Mouse (Mus musculus) CH12.LX (cell line): ENCODE data around the gene Ddn. TPM values are rescaled to one million over a fixed set of nuclear protein-coding genes. Genes with fewer than 3 reads are reported as not detected.
"Not testable (repeated sequence)": the region's sequence is repeated elsewhere in the genome, so short reads cannot be mapped to it uniquely, and the experiment has no call there.

Experiments
- DNase-seq: peaks from one replicate; pipeline ENCODE4 v3.0.0-alpha.2; 2013; ENCODE audit errors: extremely low read depth
- H3K27ac ChIP-seq: 2 replicates; pipeline ENCODE4 v1.5.1; 2012; ENCODE audit warnings: low read depth, mild to moderate bottlenecking, control low read depth, moderate library complexity; ENCODE audit not compliant: insufficient read depth
- H3K27me3 ChIP-seq: replicated peaks from 2 replicates; pipeline ENCODE3; 2012; ENCODE audit warnings: inconsistent platforms
- H3K36me3 ChIP-seq, 2 experiments: replicated peaks in 1 of 2; 2 replicates each; pipeline versions ENCODE3 to v1.6.1; 2012; ENCODE audit warnings: inconsistent platforms in 1 of 2, low read length in 1 of 2, mild to moderate bottlenecking in 1 of 2, mixed read lengths in 1 of 2, moderate library complexity in 1 of 2; ENCODE audit not compliant: control insufficient read depth in 1 of 2, insufficient read depth in 1 of 2
- H3K4me1 ChIP-seq, 2 experiments: 2 replicates each; pipeline ENCODE4 v1.6.1; 2012; ENCODE audit warnings: inconsistent platforms in 1 of 2, moderate library complexity in 1 of 2; ENCODE audit not compliant: insufficient read depth in 2 of 2, control insufficient read depth in 1 of 2
- H3K4me2 ChIP-seq: 2 replicates; pipeline ENCODE4 v1.6.1; 2012; ENCODE audit warnings: low read depth, mild to moderate bottlenecking, control low read depth; ENCODE audit not compliant: poor library complexity, insufficient read depth, severe bottlenecking
- H3K4me3 ChIP-seq, 3 experiments: fragments of 150-350 bp in 1 of 3; sonication (generic) in 1 of 3; replicated peaks in 1 of 3; 2 replicates each; pipeline versions ENCODE3 to v1.5.1; 2011 to 2012; ENCODE audit warnings: low read depth in 2 of 3, low read length in 2 of 3, mild to moderate bottlenecking in 2 of 3, moderate library complexity in 2 of 3, control low read depth in 1 of 3, improper control_type of control experiment in 1 of 3, inconsistent platforms in 1 of 3, mixed read lengths in 1 of 3; ENCODE audit not compliant: poor library complexity in 1 of 3
- H3K79me2 ChIP-seq: replicated peaks from 2 replicates; pipeline ENCODE4 v1.6.1; 2012; ENCODE audit warnings: mild to moderate bottlenecking, moderate library complexity; ENCODE audit not compliant: control insufficient read depth, poor library complexity, insufficient read depth, severe bottlenecking; ENCODE audit errors: extremely low read depth
- H3K9ac ChIP-seq: 2 replicates; pipeline ENCODE4 v1.6.1; 2012; ENCODE audit warnings: low read depth, mild to moderate bottlenecking, control low read depth, moderate library complexity; ENCODE audit not compliant: insufficient read depth
- H3K9me3 ChIP-seq: replicated peaks from 2 replicates; pipeline ENCODE3; 2012; ENCODE audit warnings: low read length, inconsistent platforms, mixed read lengths
- CHD2 ChIP-seq: IDR thresholded peaks from 2 replicates; pipeline ENCODE4 v1.6.1; 2011; ENCODE audit warnings: low read length, improper control_type of control experiment
- CTCF ChIP-seq, 2 experiments: IDR thresholded peaks in 1 of 2; conservative IDR thresholded peaks in 1 of 2; 2 replicates each; pipeline ENCODE4 v1.5.1; 2011 to 2012; ENCODE audit warnings: low read depth in 2 of 2, low read length in 2 of 2, improper control_type of control experiment in 1 of 2, inconsistent platforms in 1 of 2, mild to moderate bottlenecking in 1 of 2, moderate library complexity in 1 of 2
- E2F4 ChIP-seq: IDR thresholded peaks from 2 replicates; pipeline ENCODE4 v1.6.1; 2011; ENCODE audit warnings: low read depth, low read length, improper control_type of control experiment; ENCODE audit not compliant: insufficient replicate concordance
- ELF1 ChIP-seq: IDR thresholded peaks from 2 replicates; pipeline ENCODE4 v1.6.1; 2014; ENCODE audit warnings: low read depth, mild to moderate bottlenecking, inconsistent platforms, low read length, improper control_type of control experiment
- MAFK ChIP-seq: IDR thresholded peaks from 2 replicates; pipeline ENCODE4 v1.6.1; 2011; ENCODE audit warnings: low read length, improper control_type of control experiment; ENCODE audit not compliant: insufficient replicate concordance
- PAX5 ChIP-seq: IDR thresholded peaks from 2 replicates; pipeline ENCODE4 v1.6.1; 2012; ENCODE audit warnings: low read length, inconsistent platforms, mixed read lengths
- POLR2A ChIP-seq: IDR thresholded peaks from 2 replicates; pipeline ENCODE4 v1.6.1; 2011; ENCODE audit warnings: low read depth, mild to moderate bottlenecking, improper control_type of control experiment, low read length
- TCF12 ChIP-seq: IDR thresholded peaks from 2 replicates; pipeline ENCODE4 v1.6.1; 2014; ENCODE audit warnings: low read depth, mild to moderate bottlenecking, inconsistent platforms, low read length, improper control_type of control experiment
- USF2 ChIP-seq: conservative IDR thresholded peaks from 2 replicates; pipeline ENCODE4 v1.6.1; 2011; ENCODE audit warnings: low read depth, low read length, improper control_type of control experiment
- ZNF384 ChIP-seq: IDR thresholded peaks from 2 replicates; pipeline ENCODE4 v1.6.1; 2012; ENCODE audit warnings: low read depth, low read length, improper control_type of control experiment, inconsistent platforms
- dilution Hi-C: fragments of 300-500 bp; cut with MboI; formaldehyde crosslinking; loops from 2 replicates; pipeline ENCODE4 v1.14.3; 2020; ENCODE audit warnings: low sequenced_read_pairs; ENCODE audit not compliant: extremely low pct_unique_long_range_greater_than_20kb, extremely low pct_ligation_motif_present
- in situ Hi-C: fragments of 300-500 bp; cut with MboI; formaldehyde crosslinking; loops from 3 replicates; pipeline ENCODE4 v1.14.3; 2019; ENCODE audit warnings: low sequenced_read_pairs, low pct_ligation_motif_present, low pct_unique_long_range_greater_than_20kb, mixed read lengths
- polyA plus RNA-seq: library from polyadenylated mRNA; unstranded; fragments of >175 nt; gene quantifications from 2 replicates; pipeline ENCODE4 v1.2.1, GENCODE M21; 2012; ENCODE audit warnings: low read depth; ENCODE audit not compliant: insufficient read length
- total RNA-seq, 2 experiments: library from RNA; depleted of rRNA; stranded (reverse); fragments of 300-350 nt in 1 of 2; fragments of >200 nt in 1 of 2; gene quantifications; 2 replicates each; pipeline ENCODE4 v1.2.3; 2012 to 2014

Ddn gene
- total and polyA plus RNA-seq, 3 experiments, result 0.04 TPM; not detected in 2

DNA sequence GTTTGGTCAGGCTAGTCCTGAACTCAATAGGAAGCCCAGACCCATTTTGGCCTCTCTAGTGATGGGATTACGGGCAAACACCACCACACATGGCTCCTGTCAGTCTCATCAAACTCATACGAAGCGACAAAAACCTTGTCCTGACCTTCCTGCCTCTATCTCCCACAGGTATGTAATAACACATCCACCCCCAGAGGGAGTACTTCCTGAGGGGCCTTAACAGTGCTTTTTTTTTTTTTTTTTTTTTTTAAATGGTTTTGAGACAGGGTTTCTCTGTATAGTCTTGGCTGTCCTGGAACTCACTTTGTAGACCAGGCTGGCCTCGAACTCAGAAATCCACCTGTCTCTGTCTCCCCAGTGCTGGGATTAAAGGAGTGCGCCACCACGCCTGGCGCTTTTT, 8.9 kb upstream of the Ddn start:
- H3K4me1 ChIP-seq, result no peaks in the 10 kb centered on the region
- no peak overlapping the region for H3K27ac ChIP-seq
- TF ChIP-seq CTCF (conservative IDR thresholded peaks at IDR 0.05 in 1 of 2, IDR thresholded peaks at IDR 0.05 in 1 of 2; ENCODE audit: low read depth in 2 of 2, low read length in 2 of 2) (peak in 1 of 2 experiments; percentile 17; a peak in 2 of 4 replicates), ELF1 (no peak), ZNF384 (peak; percentile 69)
- H3K4me3 ChIP-seq, result no peak overlapping the region
- H3K9me3 ChIP-seq, result no peaks in the 10 kb centered on the region
- no peak overlapping the region for H3K4me2 ChIP-seq
- no peaks in the 10 kb centered on the region for H3K79me2 ChIP-seq
- H3K27me3 ChIP-seq, result no peaks in the 10 kb centered on the region
- no peak overlapping the region for H3K9ac ChIP-seq
- in situ Hi-C loops (no loop called here), dilution Hi-C loops (no loop called here)
- peaks cover 26 to 81% of the 10 kb centered on the region in 2 experiments for H3K36me3 ChIP-seq
- DNase-seq, result no peak

DNA sequence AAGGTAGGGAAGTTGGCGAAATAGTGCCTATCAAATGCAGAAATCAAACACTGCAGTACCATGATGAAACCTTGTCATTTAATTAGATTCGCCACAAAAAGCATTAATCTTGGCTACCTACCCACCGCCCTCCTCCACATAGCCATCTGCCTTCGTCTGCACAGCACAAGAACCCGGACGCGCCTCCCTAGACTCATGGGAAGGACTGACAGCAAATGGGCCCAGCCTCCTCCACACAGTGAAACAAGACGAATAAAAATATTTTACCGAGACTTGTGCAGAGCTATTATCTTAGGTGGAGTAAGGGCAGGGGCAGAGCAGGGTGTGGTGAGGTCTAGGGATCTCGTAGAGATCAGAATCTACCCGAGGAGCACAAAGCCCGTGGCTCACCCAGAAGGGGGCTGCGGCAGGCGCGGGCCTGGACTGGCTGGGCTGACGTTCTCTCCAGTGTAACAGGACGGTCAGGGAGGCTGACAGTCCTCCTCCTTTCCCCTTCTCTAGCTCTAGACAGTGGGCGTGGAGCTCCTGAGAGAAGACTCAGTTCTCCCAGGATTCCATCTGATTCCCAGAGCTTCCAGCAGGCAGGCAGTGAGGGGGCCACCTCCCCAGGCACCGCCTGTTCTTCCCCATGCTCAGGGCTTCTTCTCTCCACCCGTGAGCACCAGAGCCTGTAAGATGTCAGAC, 3.6 kb upstream of the Ddn start:
- Histone ChIP-seq H3K79me2 (no peaks in the 10 kb centered on the region), H3K27ac (no peak overlapping the region), H3K4me1 (peaks cover 4 to 13% of the 10 kb centered on the region in 2 experiments; a peak in 2 of 4 replicates), H3K36me3 (peaks cover 27 to 59% of the 10 kb centered on the region in 2 experiments), H3K27me3 (peaks cover 12% of the 10 kb centered on the region), H3K9ac (no peak overlapping the region), H3K4me2 (no peak overlapping the region), H3K4me3 (no peak overlapping the region), H3K9me3 (no peaks in the 10 kb centered on the region)
- dilution Hi-C loops (no loop called here), in situ Hi-C loops (no loop called here)
- DNase-seq, result no peak
- no peak for TF ChIP-seq TCF12
- TF ChIP-seq USF2, result no peak
- no peak for TF ChIP-seq POLR2A
- TF ChIP-seq MAFK, result no peak
- no peak for TF ChIP-seq CHD2
- no peak for TF ChIP-seq PAX5
- no peak for TF ChIP-seq E2F4

DNA sequence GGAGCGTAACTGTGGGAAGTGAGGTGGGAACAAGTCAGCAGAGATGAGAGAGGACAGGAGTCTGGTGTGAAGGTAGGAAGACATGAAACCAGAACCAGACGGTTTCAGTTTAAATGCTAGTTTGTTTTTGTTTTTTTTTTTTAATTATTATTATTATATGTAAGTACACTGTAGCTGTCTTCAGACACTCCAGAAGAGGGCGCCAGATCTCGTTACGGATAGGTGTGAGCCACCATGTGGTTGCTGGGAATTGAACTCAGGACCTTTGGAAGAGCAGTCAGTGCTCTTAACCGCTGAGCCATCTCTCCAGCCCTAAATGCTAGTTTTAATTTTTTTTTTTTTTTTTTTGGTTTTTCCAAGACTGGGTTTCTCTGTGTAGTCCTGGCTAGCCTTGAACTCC, 922 bp upstream of the Ddn start:
- not testable (repeated sequence) for H3K9ac ChIP-seq, DNase-seq
- TF ChIP-seq CTCF (conservative IDR thresholded peaks at IDR 0.05 in 1 of 2, IDR thresholded peaks at IDR 0.05 in 1 of 2; ENCODE audit: low read depth in 2 of 2, low read length in 2 of 2), result peak in 1 of 2 experiments; percentile 23; a peak in 1 of 4 replicates
- TF ChIP-seq, all 38 proteins: peak for 1; not testable (repeated sequence) for 37
- H3K4me2 ChIP-seq, H3K79me2 ChIP-seq, in situ Hi-C loops, H3K4me3 ChIP-seq, H3K27ac ChIP-seq, dilution Hi-C loops: not testable (repeated sequence)
- peaks cover 14% of the 10 kb centered on the region for H3K9me3 ChIP-seq
- H3K27me3 ChIP-seq, result peaks cover 37% of the 10 kb centered on the region
- H3K36me3 ChIP-seq, result peaks cover 21 to 42% of the 10 kb centered on the region in 2 experiments
- peaks cover 5 to 16% of the 10 kb centered on the region in 2 experiments; a peak in 2 of 4 replicates for H3K4me1 ChIP-seq
